Mouse (Mus musculus) cerebellum, adult 9-11 months (tissue): ENCODE data around the gene Fa2h.
"Not testable (repeated sequence)": the region's sequence is repeated elsewhere in the genome, so short reads cannot be mapped to it uniquely, and the experiment has no call there.

ENCODE experiments used
- DNase-seq: peaks from one replicate; pipeline ENCODE4 v3.0.0; 2022

The Fa2h gene

GRCm38 (mm10) chr8:111357433-111357832, 36.2 kb downstream of the Fa2h start:
- peak; percentile 74 for DNase-seq

DNA sequence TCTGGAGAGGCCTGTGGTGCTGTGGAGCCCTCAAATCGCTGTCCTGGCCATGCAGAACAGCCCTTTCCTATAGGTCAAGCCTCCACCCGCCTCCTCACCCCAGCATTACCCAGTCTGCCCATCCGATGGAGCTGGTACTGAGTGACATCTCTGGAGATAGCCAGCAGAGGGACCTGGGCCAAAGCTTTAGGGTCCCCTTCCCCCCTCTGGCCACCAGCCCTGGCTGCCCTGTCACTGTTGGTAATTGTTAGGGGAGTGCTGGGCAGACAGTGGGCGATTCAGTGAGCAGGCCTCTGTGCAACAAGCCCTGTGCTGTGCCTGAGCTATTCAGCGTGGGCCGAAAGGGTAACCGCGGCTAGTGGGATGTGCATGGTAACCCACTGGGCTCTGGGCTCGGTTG, 40.1 kb downstream of the Fa2h start:
- DNase-seq = peak; percentile 54

- no peak for DNase-seq
These were observed 41.3 kb downstream of the Fa2h start for GRCm38 (mm10) chr8:111352289-111352688.

GRCm38 (mm10) chr8:111350577-111350976, 43.0 kb downstream of the Fa2h start:
- DNase-seq = no peak

- peak; percentile 68 for DNase-seq
These were observed 50.4 kb downstream of the Fa2h start for GRCm38 (mm10) chr8:111343225-111343624.

- DNase-seq = no peak
These were observed 53.4 kb downstream of the Fa2h start for GRCm38 (mm10) chr8:111340186-111340585.

DNA sequence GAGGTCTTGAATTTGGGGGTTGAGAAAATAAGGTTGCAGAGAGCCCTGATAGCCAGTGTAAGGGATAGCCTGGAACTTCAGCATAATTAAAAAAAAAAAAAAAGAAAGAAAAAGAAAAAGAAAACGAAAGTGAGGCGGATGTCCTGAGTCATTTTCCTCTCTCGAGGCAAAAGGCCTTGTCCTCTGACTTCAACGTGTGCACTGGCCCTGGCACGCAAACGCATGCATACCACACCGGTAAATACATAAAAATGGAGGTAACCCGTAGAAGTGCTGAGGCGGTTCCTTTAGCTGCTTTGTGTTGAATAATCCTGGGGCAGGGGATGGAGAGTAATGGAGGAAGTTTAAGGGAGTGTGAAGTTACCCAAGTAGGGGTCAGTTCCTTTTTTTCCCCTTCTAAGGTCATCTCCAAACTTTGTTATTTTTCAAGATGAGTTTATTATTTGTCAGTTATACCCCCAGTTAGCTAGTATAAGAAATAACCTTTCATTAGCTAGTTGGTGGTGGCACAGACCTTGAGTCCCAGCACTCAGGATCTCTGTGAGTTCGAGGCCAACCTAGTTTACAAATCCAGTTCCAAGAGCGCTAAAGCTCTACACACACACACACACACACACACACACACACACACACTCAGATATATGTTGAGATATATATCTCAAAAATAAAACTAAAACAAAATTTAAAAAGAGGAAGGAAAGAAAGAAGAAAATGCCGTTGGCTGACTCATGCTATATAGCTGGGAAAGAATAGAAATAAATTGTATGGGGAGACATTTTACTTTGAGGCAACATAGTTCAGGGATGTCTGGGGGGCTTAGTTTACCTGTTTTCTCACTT, 55.0 kb downstream of the Fa2h start:
- DNase-seq = no peak

- no peak for DNase-seq
These were observed 55.7 kb downstream of the Fa2h start, which contains the start of gene Mlkl for GRCm38 (mm10) chr8:111337890-111338347. Mlkl (minus strand) TSS chr8:111338177.

GRCm38 (mm10) chr8:111337311-111337889, 56.2 kb downstream of the Fa2h start:
- DNase-seq = no peak

GRCm38 (mm10) chr8:111336692-111337091, 56.9 kb downstream of the Fa2h start:
- DNase-seq = no peak

DNA sequence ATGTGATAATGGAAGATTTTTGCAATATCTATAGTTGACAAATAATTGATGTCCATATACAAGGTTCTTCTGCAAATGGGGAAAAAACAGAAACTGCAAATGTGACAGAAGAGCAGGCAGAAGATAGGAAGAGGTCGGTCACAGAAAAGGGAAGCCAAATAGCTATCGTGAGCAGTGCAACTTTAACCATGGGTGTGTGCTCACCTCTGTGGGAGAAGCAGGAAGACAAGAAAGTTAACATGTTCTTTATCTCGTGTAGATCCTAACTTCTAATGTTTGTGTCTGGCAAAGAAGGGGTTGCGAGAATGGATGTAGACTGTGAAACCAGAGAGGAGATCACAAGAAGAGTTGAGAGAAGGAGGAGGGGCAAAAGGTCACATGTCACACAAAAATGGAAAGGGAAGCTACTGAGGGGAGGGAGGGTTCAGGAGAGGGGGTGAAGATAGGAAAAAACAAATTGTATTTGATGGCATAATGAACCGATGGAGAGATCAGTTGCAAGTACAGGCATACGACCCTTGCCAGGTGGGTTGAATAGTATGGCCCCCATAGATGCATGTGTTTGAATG, 68.3 kb downstream of the Fa2h start:
- no peak for DNase-seq

GRCm38 (mm10) chr8:111314729-111315128, 78.9 kb downstream of the Fa2h start:
- no peak for DNase-seq

DNA sequence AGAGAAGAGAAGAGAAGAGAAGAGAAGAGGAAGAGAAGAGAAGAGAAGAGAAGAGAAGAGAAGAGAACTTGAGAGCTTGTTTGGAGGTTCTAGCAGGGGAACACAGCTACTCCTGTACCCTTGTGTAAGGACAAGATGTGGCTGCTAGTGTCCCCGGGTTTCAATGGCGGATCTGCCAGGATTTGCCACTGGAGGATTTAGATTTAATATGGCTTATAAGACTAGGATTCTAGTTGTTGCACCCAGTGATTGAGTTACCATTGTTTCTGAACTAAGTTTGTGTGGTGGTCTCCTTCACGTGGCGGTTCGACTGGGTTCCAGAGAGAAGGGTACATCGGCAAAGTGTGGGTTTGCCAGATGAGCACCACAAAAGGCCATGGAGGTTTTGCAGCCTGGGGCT, 79.7 kb downstream of the Fa2h start:
- not testable (repeated sequence) for DNase-seq

DNA sequence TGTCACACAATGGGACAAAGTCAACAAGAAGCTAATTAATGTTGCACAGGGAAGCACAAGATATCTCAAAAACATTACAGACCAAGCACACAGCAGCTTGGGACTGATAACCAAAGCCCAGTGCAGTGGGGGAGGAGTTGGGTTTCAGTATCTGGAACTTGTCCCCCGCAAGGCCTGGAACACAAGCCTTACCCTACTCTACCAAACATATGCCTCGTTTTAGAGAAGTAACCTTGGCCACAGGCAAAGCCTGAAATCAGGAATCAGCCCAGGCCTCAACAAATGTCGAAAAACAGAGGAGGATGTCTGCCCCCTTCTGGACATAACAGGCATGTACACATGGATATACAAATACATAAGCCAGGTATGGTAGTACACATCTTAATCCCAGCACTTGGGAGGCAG, 80.9 kb downstream of the Fa2h start:
- no peak for DNase-seq

GRCm38 (mm10) chr8:111310006-111310405, 83.6 kb downstream of the Fa2h start:
- not testable (repeated sequence) for DNase-seq

- DNase-seq = no peak
These were observed 88.4 kb downstream of the Fa2h start for GRCm38 (mm10) chr8:111305031-111305730.

GRCm38 (mm10) chr8:111304359-111304758, 89.3 kb downstream of the Fa2h start:
- no peak for DNase-seq

DNA sequence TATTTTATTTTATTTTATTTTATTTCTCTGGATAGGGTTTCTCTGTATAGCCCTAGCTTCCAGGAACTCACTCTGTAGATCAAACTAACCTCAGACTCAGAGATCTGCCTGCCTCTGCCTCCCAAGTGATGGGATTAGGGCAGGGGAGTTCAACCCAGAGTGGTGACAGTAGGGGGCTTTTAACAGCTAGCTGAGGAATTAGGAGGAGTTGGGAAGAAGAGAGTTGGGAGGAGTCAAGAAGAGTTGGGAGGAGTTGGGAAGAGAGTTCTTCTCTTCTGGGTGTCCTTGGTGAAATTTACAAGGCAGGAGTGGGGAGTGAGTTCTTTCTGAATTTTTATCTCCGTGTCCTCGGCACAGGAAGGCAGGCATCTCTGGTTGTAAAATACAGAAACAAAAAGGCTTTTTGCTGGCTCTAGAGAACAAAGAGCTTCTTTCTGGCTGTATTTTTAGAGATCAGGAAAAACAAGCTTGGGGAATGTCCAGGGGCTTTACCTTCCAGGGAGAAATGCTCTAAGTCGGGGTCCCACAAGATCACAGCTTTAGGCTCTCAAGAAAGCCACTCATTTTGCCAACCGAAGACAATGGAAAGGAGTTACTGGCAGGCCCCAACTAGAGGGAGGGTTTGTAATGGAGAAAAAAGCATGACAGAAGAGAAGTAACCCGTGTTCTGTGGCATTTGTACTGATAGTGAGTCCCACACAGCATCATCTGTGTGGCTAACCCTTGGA, 90.4 kb downstream of the Fa2h start:
- not testable (repeated sequence) for DNase-seq

DNA sequence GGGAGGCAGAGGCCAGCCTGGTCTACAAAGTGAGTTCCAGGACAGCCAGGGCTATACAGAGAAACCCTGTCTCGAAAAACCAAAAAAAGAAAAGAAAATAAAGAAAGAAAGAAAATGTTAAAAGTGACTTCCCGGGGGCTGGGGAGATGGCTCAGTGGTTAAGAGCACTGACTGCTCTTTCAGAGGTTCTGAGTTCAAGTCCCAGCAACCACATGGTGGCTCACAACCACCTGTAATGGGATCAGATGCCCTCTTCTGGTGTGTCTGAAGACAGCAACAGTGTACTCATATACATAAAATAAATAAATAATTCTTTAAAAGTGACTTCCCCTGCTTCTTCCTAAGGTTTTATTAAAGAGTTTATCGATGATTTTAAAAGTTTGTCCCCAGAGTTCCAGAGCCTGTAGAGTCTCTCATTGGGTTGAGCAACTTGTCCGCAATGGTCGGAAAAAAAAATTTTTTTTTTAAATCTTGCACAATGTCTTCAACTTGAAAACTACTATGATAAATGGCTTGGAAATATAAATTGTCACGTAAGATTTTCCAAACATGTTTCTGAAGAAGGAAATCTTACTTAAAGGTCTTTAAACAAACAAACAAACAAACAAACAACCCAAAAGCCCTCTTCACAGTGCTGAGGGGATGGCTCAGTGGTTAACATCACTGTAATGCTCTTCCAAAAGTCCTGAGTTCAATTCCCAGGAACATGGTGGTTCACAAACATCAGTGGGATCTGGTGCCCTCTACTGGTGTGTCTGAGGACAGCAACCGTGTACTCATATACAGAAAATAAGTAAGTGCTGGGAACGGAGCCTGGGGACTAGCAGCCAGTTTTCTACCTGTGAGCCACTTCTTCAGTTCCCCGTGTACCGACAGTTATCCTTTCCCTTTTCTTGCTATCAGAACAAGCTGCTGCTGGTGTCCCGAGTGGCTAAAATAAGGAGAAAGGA, 92.8 kb downstream of the Fa2h start:
- peak; percentile 12 for DNase-seq

DNA sequence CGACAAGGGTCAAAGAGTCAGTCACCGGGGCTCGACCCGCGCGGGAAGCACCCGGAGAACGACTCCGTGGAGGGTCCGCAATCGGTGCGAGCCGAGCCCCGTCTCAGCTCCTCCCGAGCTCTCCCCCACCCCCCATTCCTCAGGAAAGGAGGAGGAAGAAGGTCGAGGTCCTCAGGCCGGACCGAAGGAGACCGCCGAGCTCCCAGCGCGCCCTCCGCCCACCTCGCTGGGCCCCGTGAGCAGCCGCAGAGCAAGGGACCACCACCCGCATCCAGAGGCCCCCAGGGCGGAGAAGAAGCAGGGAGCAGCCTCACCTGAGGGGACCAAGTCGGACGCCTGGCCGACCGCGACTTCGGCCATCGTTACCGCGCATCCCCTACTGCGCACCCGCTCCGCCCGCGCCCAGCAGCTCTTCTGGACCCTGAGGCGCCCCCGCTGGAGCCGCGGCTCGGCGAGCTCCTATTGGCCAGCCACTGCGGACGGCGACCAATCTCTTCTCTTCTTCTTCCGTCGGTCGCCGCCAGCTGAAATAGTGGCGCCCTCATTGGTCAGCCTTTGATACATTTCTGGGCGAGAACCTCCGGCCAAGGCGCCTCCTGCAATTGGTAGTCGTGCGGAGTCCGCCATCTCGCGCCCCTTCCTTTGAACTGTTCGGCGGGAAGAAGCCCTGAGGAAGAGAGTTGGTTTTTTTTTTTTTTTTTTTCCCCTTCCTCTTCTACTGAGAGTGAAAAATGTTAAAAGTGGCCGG, 93.6 kb downstream of the Fa2h start, which contains the start of gene Rfwd3:
Gene Rfwd3, minus strand, starts transcription at position 402 of the 748 bp plus-strand sequence.
- peak; percentile 97 for DNase-seq
